Mouse (Mus musculus) forelimb bud, embryonic 11.5 days (tissue): Measurements from ENCODE around the gene Notch4.

Experiments used
- DNase-seq: peaks from one replicate; pipeline ENCODE4 v3.0.0-alpha.2; 2012; ENCODE audit warnings: low read depth, low spot score

The Notch4 gene

DNA sequence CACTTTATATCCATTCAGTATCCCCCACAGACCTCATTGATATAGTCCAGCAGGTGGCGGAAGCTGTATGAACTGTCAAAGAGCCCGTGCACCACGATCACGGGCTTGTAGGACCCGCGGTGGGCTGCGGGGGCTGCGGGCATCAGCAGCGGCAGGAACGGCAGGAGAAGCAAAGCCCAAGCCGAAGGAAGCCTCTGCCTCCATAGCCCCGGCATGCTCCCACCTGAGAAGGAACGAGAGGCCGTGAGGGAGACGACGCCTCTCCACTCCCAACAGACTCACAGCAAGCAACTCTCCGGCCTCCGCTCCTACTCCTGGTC, 62.7 kb downstream of the Notch4 start:
- DNase-seq: peak; percentile 56

GRCm38 (mm10) chr17:34627093-34627942, 63.2 kb downstream of the Notch4 start:
- DNase-seq: peak; percentile 93

DNA sequence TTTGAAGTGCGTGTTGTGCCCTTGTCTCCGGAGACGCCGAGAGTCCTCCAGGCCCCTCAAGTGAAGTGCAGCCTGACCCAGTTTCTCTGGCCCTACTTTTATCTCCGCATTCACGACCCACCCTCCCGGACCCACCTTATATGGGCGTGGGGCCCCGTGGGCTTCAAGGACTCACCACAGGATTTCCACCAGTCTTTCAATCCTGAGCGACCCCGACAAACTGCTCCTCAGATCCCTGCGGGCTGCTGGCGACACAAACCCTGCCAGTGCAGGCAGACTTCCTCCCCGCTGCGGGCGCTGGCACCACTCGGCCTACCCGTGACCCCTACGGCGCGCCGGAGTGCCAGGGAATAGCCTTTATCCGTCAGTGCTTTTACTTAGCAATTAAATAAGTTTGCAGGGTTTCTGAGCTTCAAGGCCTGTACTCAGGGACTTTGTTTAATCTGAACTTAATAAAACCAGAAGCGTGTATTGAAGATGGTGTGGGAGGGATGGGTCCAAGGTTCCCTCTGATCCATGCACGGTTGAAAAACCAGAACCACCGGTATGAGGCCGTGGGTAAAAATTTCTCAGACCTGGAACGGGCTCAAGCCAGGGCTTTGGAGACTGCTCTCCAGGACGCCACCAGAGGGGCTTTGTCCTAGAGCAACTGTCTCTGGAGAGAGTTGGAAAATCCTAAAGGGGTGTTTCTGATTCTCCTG, 64.0 kb downstream of the Notch4 start, which contains the start of gene Ppt2:
Gene Ppt2, minus strand, starts transcription at position 568 of the 701 bp plus-strand sequence.
- no peak for DNase-seq

- DNase-seq: no peak
Observed at GRCm38 (mm10) chr17:34628644-34628967, 64.5 kb downstream of the Notch4 start.

DNA sequence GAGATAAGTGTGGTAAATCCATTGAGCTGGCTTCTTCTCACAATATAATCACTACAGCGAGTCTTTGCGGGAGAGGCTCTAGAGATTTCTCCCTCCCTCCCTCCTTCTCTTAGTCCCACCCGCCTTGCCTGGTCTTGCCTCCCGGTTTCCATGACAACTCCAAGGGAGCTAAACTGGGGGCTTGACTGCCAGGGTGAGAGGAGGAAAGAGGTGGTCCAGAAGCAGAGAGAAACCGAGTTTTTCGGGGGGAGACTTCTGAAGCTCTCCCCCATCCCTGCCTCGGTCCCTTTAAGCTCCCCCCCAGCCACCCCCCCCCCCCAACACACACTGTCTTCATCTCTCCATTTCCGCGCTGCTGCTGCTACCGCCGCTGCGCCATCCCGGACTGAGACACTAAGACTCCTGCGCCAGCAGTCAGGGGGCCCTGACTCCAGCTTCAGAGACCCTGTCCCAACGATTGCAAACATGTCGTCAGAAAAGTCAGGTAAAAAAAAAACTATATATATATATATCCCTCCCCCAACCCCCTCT, 65.2 kb downstream of the Notch4 start, which contains the start of gene Prrt1:
Gene Prrt1, plus strand, starts transcription at position 313 of the 531 bp plus-strand sequence.
- DNase-seq: no peak

DNA sequence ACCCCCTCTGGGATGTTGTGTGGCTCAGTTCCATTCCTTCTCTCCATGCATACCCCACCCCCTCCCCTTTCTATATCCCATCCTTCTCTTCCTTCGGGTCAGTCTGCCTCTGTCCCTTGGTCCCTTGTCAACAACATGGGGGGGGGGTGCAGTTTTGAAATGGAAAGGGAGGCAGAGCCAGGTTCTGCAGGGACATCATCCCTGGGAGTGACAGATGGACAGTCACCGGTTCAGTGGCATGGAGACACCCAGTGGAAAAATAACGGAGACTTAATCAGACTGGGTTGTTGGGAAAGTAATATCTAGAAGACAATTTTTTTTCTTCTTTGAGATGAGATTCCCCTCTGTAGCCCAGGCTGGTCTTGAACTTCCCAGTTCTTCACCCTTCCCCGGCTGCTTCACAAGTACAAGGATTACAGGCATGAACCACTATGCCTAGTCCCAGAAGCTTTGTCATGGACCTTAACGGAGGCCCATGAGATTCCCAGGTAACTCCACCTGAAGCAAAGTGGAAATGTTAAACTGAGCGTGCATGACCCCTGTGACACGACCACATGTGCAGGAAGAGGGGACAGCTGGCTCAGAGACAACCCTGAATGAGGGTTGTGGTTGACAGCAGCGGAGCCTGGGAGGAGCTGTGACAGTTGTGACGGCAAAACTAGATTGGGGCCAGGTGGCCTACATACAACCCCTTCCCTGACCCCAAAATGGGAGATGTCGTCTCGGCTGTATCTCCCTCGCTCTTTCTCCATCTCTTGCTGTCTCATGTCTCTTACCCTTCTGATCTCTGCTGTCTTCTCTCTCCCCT, 65.9 kb downstream of the Notch4 start:
- no peak for DNase-seq

GRCm38 (mm10) chr17:34630761-34631301, 66.8 kb downstream of the Notch4 start:
- no peak for DNase-seq

DNA sequence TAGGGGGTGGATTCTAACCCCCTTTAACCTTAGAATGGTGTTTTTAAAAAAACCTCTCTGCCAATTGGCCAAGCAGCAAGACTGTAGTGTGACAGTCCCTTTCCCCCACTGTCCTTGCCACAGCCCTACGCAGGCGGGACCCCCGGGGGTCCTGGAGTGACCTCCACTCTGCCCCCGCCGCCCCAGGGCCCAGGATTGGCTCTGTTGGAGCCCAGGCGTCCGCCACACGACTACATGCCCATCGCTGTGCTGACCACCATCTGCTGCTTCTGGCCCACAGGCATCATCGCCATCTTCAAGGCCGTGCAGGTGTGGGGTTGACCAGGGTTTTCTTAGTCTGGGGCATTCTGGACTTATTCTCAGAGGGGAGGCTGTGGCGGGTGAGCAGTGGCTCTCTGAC, 67.6 kb downstream of the Notch4 start:
- no peak for DNase-seq

DNA sequence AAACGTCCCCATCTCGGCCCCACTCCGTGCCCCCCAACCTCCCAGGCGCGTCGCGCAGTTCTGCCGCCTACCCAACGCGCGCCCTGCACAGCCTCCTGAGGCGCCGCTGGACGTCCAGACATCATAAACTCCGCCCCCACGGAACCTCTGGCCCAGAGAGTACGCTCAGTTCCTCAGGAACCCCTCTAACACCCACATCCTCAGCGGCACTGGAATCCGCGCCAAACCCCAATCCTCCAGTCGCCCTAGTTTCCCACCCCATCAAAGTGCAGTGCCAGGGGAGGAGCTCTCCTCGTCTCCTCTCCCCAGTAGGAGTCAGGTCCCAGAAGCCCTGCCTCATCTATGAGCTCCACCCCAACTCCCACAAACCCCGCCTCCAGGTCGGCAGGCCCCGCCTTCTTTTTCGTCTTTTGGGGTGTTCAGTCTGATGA, 68.2 kb downstream of the Notch4 start:
- no peak for DNase-seq

DNA sequence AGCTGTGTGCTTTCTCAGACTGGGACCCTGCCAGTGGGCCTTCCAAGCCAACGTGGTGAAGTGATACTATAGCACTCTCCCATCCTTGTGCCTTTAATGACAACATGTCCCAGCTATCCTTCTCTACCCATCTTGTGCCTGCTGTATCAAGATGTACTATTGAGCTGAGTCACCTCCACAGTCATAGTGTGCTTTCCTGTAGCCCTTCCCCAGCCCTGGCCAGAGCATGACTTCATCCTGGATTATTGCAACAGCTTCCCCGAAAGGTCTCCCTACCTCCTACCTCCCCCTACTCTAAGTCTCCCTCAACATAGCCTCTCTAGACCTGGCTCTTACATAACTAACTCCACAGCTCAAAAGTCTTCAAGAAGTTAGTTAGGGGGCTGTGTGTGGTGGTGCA, 71.6 kb downstream of the Notch4 start:
- no peak for DNase-seq

GRCm38 (mm10) chr17:34637459-34637858, 73.4 kb downstream of the Notch4 start:
- no peak for DNase-seq
